Mouse (Mus musculus) kidney, embryonic 16.5 days (tissue): ENCODE measurements around the gene Vps16. TPM values are rescaled to one million over a fixed set of nuclear protein-coding genes. Genes with fewer than 3 reads are reported as not detected.

ENCODE experiments used
- ATAC-seq: fragments of 200-750 bp; cut with Nextera tagmentation; 2 replicates; pipeline ENCODE4 v1.8.0; 2017; ENCODE audit warnings: moderate TSS enrichment; ENCODE audit not compliant: low FRiP score, low TSS enrichment
- H3K27ac ChIP-seq: fragments of 300-500 bp; sonication (generic); 2 replicates; pipeline ENCODE4 v1.5.1; 2014; ENCODE audit warnings: low read length
- H3K27me3 ChIP-seq: fragments of 300-500 bp; sonication (generic); 2 replicates; pipeline ENCODE4 v1.6.1; 2014; ENCODE audit warnings: low read length, control low read depth, mixed read lengths; ENCODE audit not compliant: insufficient read depth
- H3K36me3 ChIP-seq: fragments of 300-500 bp; sonication (generic); 2 replicates; pipeline ENCODE4 v1.6.1; 2014; ENCODE audit warnings: low read length, control low read depth, mixed read lengths; ENCODE audit not compliant: insufficient read depth
- H3K4me1 ChIP-seq: fragments of 300-500 bp; sonication (generic); 2 replicates; pipeline ENCODE4 v1.6.1; 2014; ENCODE audit warnings: low read length, control low read depth, mixed read lengths; ENCODE audit not compliant: insufficient read depth
- H3K4me2 ChIP-seq: fragments of 300-500 bp; sonication (generic); replicated peaks from 2 replicates; pipeline ENCODE4 v1.6.1; 2014; ENCODE audit warnings: low read depth, low read length
- H3K4me3 ChIP-seq: fragments of 300-500 bp; sonication (generic); 2 replicates; pipeline ENCODE4 v1.5.1; 2014; ENCODE audit warnings: mild to moderate bottlenecking, low read length
- H3K9ac ChIP-seq: fragments of 300-500 bp; sonication (generic); replicated peaks from 2 replicates; pipeline ENCODE4 v1.6.1; 2014; ENCODE audit warnings: low read length
- H3K9me3 ChIP-seq: fragments of 300-500 bp; sonication (generic); 2 replicates; pipeline ENCODE4 v1.6.1; 2016; ENCODE audit warnings: low read length, control low read depth
- WGBS: fragments of 180-500 bp; shearing (Covaris S2); extraction: QIAGEN DNeasy Blood & Tissue Kit; methylation state at CpG from one replicate; pipeline ENCODE4 v1.1.7; 2014; 5-methylcytosine and 5-hydroxymethylcytosine counted together
- polyA plus RNA-seq: library from polyadenylated mRNA; unstranded; fragments of >200 nt; fragmentation: Nextera tagmentation; extraction: Ambion mirVana; gene quantifications from 2 replicates; pipeline ENCODE4 v1.2.1, GENCODE M21; 2015

Gene Vps16
- polyA plus RNA-seq: 109 and 115 TPM in 2 replicates

- Histone ChIP-seq H3K27ac (peak within 1 kb of the TSS; percentile 91), H3K4me1 (peaks cover 16% of the 10 kb centered on the region), H3K36me3 (peaks cover 12% of the 10 kb centered on the region; the same call in 1 of the 2 replicates), H3K27me3 (no peaks in the 10 kb centered on the region), H3K4me2 (peak within 1 kb of the TSS; percentile 94), H3K9me3 (no peaks in the 10 kb centered on the region), H3K9ac (peak within 1 kb of the TSS; percentile 93), H3K4me3 (peak within 1 kb of the TSS; percentile 95)
- peak; percentile 95 for ATAC-seq
- under 1% methylated on average over 58 of the region's 58 CpGs for WGBS
These were observed at the start of gene Vps16, which contains the start of gene Pced1a for GRCm38 (mm10) chr2:130424126-130424853. Gene Vps16 (plus strand): TSS chr2:130424339. Gene Pced1a (minus strand): TSS chr2:130424701.

GRCm38 (mm10) chr2:130374951-130375350, 49.2 kb upstream of the Vps16 start:
- no peak overlapping the region for H3K4me3 ChIP-seq
- WGBS: 82% methylated on average over 4 of the region's 4 CpGs
- no peak for ATAC-seq
- no peak overlapping the region for H3K9ac ChIP-seq
- no peaks in the 10 kb centered on the region for H3K9me3 ChIP-seq
- H3K27me3 ChIP-seq: no peaks in the 10 kb centered on the region
- H3K36me3 ChIP-seq: no peaks in the 10 kb centered on the region
- no peak overlapping the region for H3K27ac ChIP-seq
- H3K4me2 ChIP-seq: no peak overlapping the region
- 0 out of 2 replicates have a peak, but pooled peaks cover 2% of the 10 kb centered on the region for H3K4me1 ChIP-seq

DNA sequence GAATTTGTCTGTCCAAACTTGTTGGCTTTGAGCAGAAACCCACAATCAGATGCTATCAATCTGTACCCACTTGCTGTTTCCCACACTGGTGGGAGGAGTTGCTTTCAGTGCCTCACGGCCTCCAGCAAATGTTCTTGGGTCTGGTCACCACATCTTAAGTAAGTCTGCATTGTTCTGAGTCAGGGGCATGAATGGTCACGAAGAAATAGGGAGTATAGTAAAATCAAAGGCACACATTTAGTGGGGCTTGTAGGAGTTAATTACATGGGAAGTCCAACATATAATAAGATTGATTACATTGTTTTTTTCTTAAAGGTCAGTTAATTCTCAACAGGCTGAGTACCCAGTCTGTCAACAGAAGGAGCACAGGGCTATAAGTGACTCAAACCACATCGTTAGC, 40.9 kb upstream of the Vps16 start:
- Histone ChIP-seq H3K4me3 (no peak overlapping the region), H3K27me3 (0 out of 2 replicates have a peak, but pooled peaks cover 4% of the 10 kb centered on the region), H3K4me2 (no peak overlapping the region), H3K9ac (no peak overlapping the region), H3K9me3 (no peaks in the 10 kb centered on the region), H3K4me1 (no peaks in the 10 kb centered on the region), H3K36me3 (no peaks in the 10 kb centered on the region), H3K27ac (no peak overlapping the region; the same call in 1 of the 2 replicates)
- WGBS: 20% methylated on average over 3 of the region's 3 CpGs
- no peak for ATAC-seq

DNA sequence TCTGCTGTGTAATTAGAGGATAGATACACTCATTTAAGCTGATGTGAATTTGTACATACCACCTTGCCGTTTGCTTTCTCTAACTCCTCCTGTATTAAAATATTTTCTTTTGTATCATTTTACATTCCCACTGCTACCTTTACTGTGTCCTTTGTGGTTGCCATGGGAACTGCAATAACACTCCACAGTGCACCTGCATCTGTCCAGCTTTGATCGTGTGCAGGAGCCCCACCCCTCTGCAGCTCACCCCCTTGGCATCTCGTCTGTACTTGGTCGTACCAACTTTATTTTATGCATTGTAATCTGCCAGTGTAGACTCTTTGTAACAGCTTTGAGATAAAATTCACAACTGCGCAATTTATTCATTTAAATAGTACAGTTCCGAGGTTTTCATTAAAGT, 40.2 kb upstream of the Vps16 start:
- Histone ChIP-seq H3K4me1 (no peaks in the 10 kb centered on the region), H3K4me2 (no peak overlapping the region), H3K4me3 (no peak overlapping the region), H3K27ac (no peak overlapping the region), H3K9ac (no peak overlapping the region), H3K9me3 (no peaks in the 10 kb centered on the region), H3K36me3 (no peaks in the 10 kb centered on the region), H3K27me3 (0 out of 2 replicates have a peak, but pooled peaks cover 4% of the 10 kb centered on the region)
- WGBS: 54% methylated on average over 6 of the region's 6 CpGs
- no peak for ATAC-seq

DNA sequence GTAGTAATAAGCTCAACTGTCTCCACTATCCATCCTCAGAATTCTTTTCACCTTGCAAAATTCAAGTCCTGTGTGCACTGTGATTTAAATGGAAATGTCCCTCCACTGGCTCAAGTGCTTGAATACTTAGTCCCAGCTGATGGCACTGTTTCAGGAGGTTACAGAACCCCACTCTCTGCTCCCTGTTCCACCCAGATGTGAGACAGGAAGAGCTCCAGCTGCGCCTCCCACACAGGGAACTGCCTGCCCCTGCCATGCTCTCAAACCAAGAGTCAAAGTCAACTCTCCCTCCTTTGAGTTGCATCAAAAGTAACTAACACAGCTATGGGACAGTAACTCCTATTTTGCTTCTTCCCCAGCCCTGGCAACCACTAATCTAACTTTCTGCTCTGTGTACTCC, 37.9 kb upstream of the Vps16 start:
- no peak overlapping the region for H3K4me3 ChIP-seq
- H3K27me3 ChIP-seq: 0 out of 2 replicates have a peak, but pooled peaks cover 4% of the 10 kb centered on the region
- 52% methylated on average over 1 of the region's 1 CpGs for WGBS
- H3K4me2 ChIP-seq: no peak overlapping the region
- peaks cover 6% of the 10 kb centered on the region; the same call in 1 of the 2 replicates for H3K36me3 ChIP-seq
- ATAC-seq: no peak
- H3K9me3 ChIP-seq: no peaks in the 10 kb centered on the region
- H3K27ac ChIP-seq: no peak overlapping the region
- no peak overlapping the region for H3K9ac ChIP-seq
- H3K4me1 ChIP-seq: no peaks in the 10 kb centered on the region

- no peaks in the 10 kb centered on the region for H3K4me1 ChIP-seq
- WGBS: 92% methylated on average over 2 of the region's 2 CpGs
- no peaks in the 10 kb centered on the region for H3K9me3 ChIP-seq
- H3K9ac ChIP-seq: no peak overlapping the region
- no peaks in the 10 kb centered on the region for H3K27me3 ChIP-seq
- no peak overlapping the region for H3K4me3 ChIP-seq
- peaks cover 11% of the 10 kb centered on the region for H3K36me3 ChIP-seq
- no peak overlapping the region for H3K27ac ChIP-seq
- no peak for ATAC-seq
- no peak overlapping the region for H3K4me2 ChIP-seq
These were observed 35.3 kb upstream of the Vps16 start for GRCm38 (mm10) chr2:130388796-130389195.

DNA sequence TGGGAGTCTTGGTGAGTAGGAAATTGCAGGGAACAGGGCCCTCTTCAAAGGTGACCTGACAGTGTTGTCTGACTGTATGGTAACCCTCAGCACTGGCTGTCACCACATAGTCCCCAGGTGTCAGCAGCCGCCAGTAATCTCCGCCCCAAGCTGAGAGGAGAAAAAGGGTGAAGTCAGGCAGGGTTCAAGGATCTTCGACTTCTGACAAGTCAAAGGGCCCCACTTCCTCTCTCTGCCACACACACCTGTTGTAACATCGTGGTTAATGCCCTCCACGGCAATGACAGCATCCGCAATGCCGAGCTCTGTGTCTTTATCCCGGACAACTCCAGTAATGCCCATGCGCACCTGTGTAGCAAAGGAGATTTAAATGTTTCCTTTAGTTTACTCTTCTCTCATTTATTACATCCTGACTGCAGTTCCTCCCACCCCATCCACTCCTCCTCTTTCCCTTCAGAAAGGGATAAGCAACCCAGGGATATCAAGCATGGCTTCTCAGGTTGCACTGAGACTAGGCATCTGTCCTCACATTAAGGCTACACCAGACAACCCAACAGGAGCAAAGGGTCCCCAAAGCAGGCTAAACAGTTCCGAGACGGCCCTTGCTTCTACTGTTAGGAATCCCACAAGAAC, 33.0 kb upstream of the Vps16 start:
- Histone ChIP-seq H3K36me3 (peaks cover 25% of the 10 kb centered on the region), H3K4me1 (0 out of 2 replicates have a peak, but pooled peaks cover under 1% of the 10 kb centered on the region), H3K4me2 (no peak overlapping the region), H3K9me3 (no peaks in the 10 kb centered on the region), H3K27ac (peak overlapping the region; percentile 45), H3K9ac (0 out of 2 replicates have a peak overlapping the region, but pooled peaks have one; percentile 8), H3K27me3 (no peaks in the 10 kb centered on the region), H3K4me3 (no peak overlapping the region)
- WGBS: 59% methylated on average over 11 of the region's 11 CpGs
- ATAC-seq: 0 out of 2 replicates have a peak, but pooled peaks have one; percentile 43

- no peak for ATAC-seq
- Histone ChIP-seq H3K4me1 (peaks cover 13% of the 10 kb centered on the region), H3K4me2 (no peak overlapping the region), H3K27me3 (no peaks in the 10 kb centered on the region), H3K4me3 (no peak overlapping the region), H3K36me3 (peaks cover 25% of the 10 kb centered on the region), H3K9ac (no peak overlapping the region), H3K27ac (no peak overlapping the region), H3K9me3 (no peaks in the 10 kb centered on the region)
- WGBS: 54% methylated on average over 3 of the region's 3 CpGs
These were observed 31.3 kb upstream of the Vps16 start for GRCm38 (mm10) chr2:130392836-130393235.

DNA sequence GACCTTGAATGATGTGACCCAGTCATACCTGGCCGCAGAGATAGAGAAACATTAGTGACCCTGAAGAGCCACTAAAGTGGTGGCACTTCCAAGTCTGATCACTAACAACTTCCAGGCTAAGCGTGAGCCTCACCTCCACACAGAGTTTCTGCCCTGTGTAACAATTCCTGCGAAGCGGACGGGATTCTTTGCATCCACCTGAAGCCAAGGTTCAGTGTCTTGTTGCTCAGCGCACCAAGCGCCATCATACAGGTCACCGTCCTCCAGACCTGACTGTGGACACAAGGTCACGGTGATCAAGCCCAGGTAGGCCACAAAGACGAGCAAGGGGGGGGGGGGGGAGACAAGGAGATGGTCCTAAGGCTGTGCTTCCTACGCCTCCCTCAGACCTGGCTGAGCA, 28.4 kb upstream of the Vps16 start:
- H3K4me2 ChIP-seq: no peak overlapping the region
- no peaks in the 10 kb centered on the region for H3K27me3 ChIP-seq
- no peak for ATAC-seq
- H3K4me3 ChIP-seq: no peak overlapping the region
- H3K9me3 ChIP-seq: no peaks in the 10 kb centered on the region
- H3K36me3 ChIP-seq: peaks cover 22% of the 10 kb centered on the region
- H3K4me1 ChIP-seq: peaks cover 18% of the 10 kb centered on the region
- 87% methylated on average over 11 of the region's 11 CpGs for WGBS
- H3K27ac ChIP-seq: no peak overlapping the region
- H3K9ac ChIP-seq: no peak overlapping the region
